Mouse (Mus musculus): ENCODE results near the gene Ech1. TPM values are rescaled to one million over a fixed set of nuclear protein-coding genes. Genes with fewer than 3 reads are reported as not detected.

Ech1 gene
- polyA plus RNA-seq, 2 experiments = 62.4 to 92.5 TPM

DNA sequence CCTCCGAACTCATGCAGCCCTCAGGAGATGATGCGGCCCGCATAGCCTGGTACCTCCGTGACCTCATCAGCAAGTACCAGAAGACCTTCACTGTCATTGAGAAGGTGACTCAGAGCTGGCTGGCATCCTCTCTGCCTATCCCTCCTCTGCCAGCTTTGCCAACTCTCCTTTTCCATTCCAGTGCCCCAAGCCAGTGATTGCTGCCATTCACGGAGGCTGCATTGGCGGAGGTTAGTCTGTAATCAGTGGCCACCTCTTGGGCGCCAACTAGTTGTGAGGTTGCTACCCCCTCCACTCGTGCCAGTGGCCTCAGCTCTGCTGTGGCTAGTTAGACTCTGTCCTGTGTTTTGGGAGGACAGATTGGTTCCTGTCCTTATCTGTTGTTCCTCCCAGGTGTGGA is 4.8 kb downstream of the Ech1 start:
- TF ChIP-seq EP300 (IDR thresholded peaks at IDR 0.05; ENCODE audit: low read depth) (no peak), CTCF (IDR thresholded peaks at IDR 0.05; ENCODE audit: low read depth) (no peak)
- Histone ChIP-seq H3K9me3 (ENCODE audit: control insufficient read depth, low read length) (no peaks in the 10 kb centered on the region), H3K4me3 (ENCODE audit: insufficient read depth in 1 of 2, low read depth in 2 of 2, low read length in 2 of 2) (no peak overlapping the region), H3K4me2 (ENCODE audit: low read depth) (no peak overlapping the region), H3K27ac (no peak overlapping the region), H3K36me3 (replicated peaks; ENCODE audit: control insufficient read depth, insufficient read depth, low read depth) (peaks cover 6% of the 10 kb centered on the region; the same call in 1 of the 2 replicates), H3K9ac (replicated peaks) (no peak overlapping the region), H3K27me3 (ENCODE audit: control insufficient read depth, insufficient read depth, low read length) (no peaks in the 10 kb centered on the region), H3K4me1 (replicated peaks; ENCODE audit: control insufficient read depth in 2 of 2, insufficient read depth in 2 of 2, low read length in 1 of 2) (peaks cover 14 to 24% of the 10 kb centered on the region in 2 experiments)
- no peak for DNase-seq (ENCODE audit: low read depth in 3 of 3, low spot score in 3 of 3)
- ATAC-seq (ENCODE audit: insufficient read depth) = no peak
- whole genome bisulfite sequencing (ENCODE audit: insufficient replicate concordance) = 84% methylated on average over 8 of the region's 8 CpGs

DNA sequence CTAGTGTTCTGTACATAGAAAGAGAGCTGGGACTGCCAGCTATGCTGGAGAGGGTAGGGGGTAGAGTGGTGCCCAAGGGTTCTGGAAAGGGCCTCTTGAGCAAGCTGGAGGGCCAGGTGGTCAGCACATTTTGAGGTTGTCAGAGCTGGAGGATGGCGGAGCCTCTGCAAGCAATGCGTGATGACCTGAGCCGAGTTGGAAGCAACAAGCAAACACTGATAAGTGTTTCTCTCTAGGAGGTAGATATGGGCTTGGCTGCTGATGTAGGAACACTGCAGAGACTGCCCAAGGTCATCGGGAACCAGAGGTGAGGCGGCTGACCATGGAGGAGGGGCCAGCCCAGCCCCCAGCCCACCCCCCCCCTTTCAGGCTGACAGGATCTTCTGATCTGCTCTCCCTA is 6.0 kb downstream of the Ech1 start:
- H3K27me3 ChIP-seq (ENCODE audit: control insufficient read depth, insufficient read depth, low read length) = no peaks in the 10 kb centered on the region
- 62% methylated on average over 5 of the region's 5 CpGs for WGBS (ENCODE audit: insufficient replicate concordance)
- no peaks in the 10 kb centered on the region for H3K9me3 ChIP-seq (ENCODE audit: control insufficient read depth, low read length)
- no peak overlapping the region for H3K4me3 ChIP-seq (ENCODE audit: insufficient read depth in 1 of 2, low read depth in 2 of 2, low read length in 2 of 2)
- H3K36me3 ChIP-seq (replicated peaks; ENCODE audit: control insufficient read depth, insufficient read depth, low read depth) = peaks cover 6% of the 10 kb centered on the region; the same call in 1 of the 2 replicates
- ATAC-seq (ENCODE audit: insufficient read depth) = no peak
- H3K4me1 ChIP-seq (replicated peaks; ENCODE audit: control insufficient read depth in 2 of 2, insufficient read depth in 2 of 2, low read length in 1 of 2) = peaks cover 9 to 17% of the 10 kb centered on the region in 2 experiments
- H3K9ac ChIP-seq (replicated peaks) = no peak overlapping the region
- TF ChIP-seq EP300 (IDR thresholded peaks at IDR 0.05; ENCODE audit: low read depth) (no peak), CTCF (IDR thresholded peaks at IDR 0.05; ENCODE audit: low read depth) (no peak)
- no peak for DNase-seq (ENCODE audit: low read depth in 3 of 3, low spot score in 3 of 3)
- no peak overlapping the region for H3K4me2 ChIP-seq (ENCODE audit: low read depth)
- H3K27ac ChIP-seq = no peak overlapping the region

DNA sequence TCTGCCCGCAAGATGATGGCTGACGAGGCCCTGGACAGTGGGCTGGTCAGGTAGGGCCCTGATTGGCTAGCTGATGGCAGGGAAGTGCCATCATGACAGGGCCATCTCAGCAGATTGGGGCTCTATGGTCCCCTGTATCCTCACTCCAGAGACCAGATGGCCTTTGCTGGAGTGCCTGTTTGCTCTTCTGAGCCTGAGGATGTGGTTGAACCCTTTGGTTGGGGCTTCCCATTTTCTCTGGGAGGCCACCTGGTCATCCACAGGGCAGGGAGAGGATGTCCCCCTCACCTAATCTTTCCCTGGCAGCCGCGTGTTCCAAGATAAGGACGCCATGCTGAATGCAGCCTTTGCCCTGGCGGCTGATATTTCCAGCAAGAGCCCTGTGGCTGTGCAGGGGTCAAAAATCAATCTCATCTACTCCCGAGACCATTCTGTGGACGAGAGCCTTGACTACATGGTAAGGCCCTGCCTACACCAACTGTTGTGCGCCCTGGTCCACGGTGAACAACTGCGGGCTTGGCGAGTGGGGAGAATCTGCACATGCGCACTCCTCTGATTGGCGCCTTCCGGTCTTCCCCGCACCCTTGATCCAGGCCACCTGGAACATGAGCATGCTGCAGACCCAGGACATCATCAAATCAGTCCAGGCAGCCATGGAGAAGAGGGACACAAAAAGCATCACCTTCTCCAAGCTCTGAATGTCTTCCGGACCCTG is 6.6 kb downstream of the Ech1 start:
- H3K27ac ChIP-seq = no peak overlapping the region
- ATAC-seq (ENCODE audit: insufficient read depth) = peak; percentile 36; the same call in 1 of the 2 replicates
- no peak overlapping the region for H3K4me3 ChIP-seq (ENCODE audit: insufficient read depth in 1 of 2, low read depth in 2 of 2, low read length in 2 of 2)
- H3K9ac ChIP-seq (replicated peaks) = no peak overlapping the region
- peaks cover 6% of the 10 kb centered on the region; the same call in 1 of the 2 replicates for H3K36me3 ChIP-seq (replicated peaks; ENCODE audit: control insufficient read depth, insufficient read depth, low read depth)
- WGBS (ENCODE audit: insufficient replicate concordance) = 63% methylated on average over 17 of the region's 17 CpGs
- TF ChIP-seq EP300 (IDR thresholded peaks at IDR 0.05; ENCODE audit: low read depth) = no peak
- no peak for TF ChIP-seq CTCF (IDR thresholded peaks at IDR 0.05; ENCODE audit: low read depth)
- H3K9me3 ChIP-seq (ENCODE audit: control insufficient read depth, low read length) = no peaks in the 10 kb centered on the region
- H3K27me3 ChIP-seq (ENCODE audit: control insufficient read depth, insufficient read depth, low read length) = no peaks in the 10 kb centered on the region
- H3K4me2 ChIP-seq (ENCODE audit: low read depth) = no peak overlapping the region
- H3K4me1 ChIP-seq (replicated peaks; ENCODE audit: control insufficient read depth in 2 of 2, insufficient read depth in 2 of 2, low read length in 1 of 2) = peaks cover 9 to 15% of the 10 kb centered on the region in 2 experiments
- DNase-seq (ENCODE audit: low read depth in 3 of 3, low spot score in 3 of 3) = no peak

DNA sequence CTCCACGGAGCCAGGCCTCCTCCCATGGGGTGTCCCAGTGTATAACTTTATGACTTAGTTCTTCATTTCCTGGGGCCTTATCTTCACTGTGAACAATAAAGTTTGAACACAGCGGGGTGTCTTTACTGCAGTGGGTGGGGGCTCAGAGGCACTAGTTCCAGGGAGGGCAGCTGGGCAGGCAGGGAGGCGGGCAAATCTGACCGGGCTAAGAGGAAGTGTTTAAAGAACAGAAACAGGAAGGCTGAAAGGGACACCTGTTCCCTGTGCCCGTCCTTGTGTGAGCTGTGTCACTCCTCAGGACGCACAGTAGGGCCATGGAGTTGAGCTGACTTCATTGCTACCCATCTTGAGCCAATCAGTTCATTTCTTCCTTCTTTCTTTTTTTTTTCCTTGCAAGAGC is 7.1 kb downstream of the Ech1 start:
- no peak overlapping the region for H3K4me3 ChIP-seq (ENCODE audit: insufficient read depth in 1 of 2, low read depth in 2 of 2, low read length in 2 of 2)
- no peaks in the 10 kb centered on the region for H3K9me3 ChIP-seq (ENCODE audit: control insufficient read depth, low read length)
- H3K4me2 ChIP-seq (ENCODE audit: low read depth) = no peak overlapping the region
- 45% methylated on average over 6 of the region's 6 CpGs for WGBS (ENCODE audit: insufficient replicate concordance)
- peaks cover 6% of the 10 kb centered on the region; the same call in 1 of the 2 replicates for H3K36me3 ChIP-seq (replicated peaks; ENCODE audit: control insufficient read depth, insufficient read depth, low read depth)
- no peak overlapping the region for H3K27ac ChIP-seq
- no peaks in the 10 kb centered on the region for H3K27me3 ChIP-seq (ENCODE audit: control insufficient read depth, insufficient read depth, low read length)
- no peak overlapping the region for H3K9ac ChIP-seq (replicated peaks)
- no peak for DNase-seq (ENCODE audit: low read depth in 3 of 3, low spot score in 3 of 3)
- ATAC-seq (ENCODE audit: insufficient read depth) = no peak
- TF ChIP-seq EP300 (IDR thresholded peaks at IDR 0.05; ENCODE audit: low read depth) = no peak
- no peak for TF ChIP-seq CTCF (IDR thresholded peaks at IDR 0.05; ENCODE audit: low read depth)
- peaks cover 9 to 15% of the 10 kb centered on the region in 2 experiments for H3K4me1 ChIP-seq (replicated peaks; ENCODE audit: control insufficient read depth in 2 of 2, insufficient read depth in 2 of 2, low read length in 1 of 2)

DNA sequence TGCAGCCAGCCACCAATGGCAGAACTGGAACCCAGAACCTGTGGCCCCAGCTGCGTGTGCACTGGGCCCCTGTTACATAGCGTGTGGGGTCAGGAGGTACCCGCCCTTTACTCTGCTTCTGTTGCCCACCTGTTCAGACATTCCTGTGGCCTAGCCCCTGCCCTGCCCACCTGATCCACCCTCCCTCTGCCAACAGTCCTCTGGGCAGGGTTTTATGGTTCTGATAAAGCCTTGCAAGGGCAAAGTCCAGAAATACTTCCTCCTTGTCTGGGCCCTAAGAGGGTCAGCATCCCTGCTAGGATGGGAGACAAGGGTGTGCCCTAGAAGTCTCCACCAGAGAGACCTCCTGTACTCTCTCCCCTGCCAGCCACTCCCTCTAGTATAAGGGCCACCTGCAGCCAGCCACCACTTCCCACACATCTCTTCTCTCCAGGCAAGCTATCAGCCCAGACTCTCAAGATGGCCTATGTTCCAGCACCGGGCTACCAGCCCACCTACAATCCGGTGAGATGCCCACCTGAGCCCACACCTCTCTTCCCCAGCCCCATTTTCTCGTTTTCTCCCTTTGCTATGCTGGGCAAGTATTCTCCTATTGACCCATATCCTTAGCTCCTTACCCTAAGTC is 8.8 kb downstream of the Ech1 start, which contains the start of gene Lgals4:
Gene Lgals4, plus strand, starts transcription at position 132 of the 625 bp plus-strand sequence.
- Histone ChIP-seq H3K4me3 (ENCODE audit: insufficient read depth in 1 of 2, low read depth in 2 of 2, low read length in 2 of 2) (no peak within 1 kb of the TSS), H3K9me3 (ENCODE audit: control insufficient read depth, low read length) (no peaks in the 10 kb centered on the region), H3K4me2 (ENCODE audit: low read depth) (no peak within 1 kb of the TSS), H3K9ac (replicated peaks) (no peak within 1 kb of the TSS), H3K27ac (no peak within 1 kb of the TSS), H3K4me1 (replicated peaks; ENCODE audit: control insufficient read depth in 2 of 2, insufficient read depth in 2 of 2, low read length in 1 of 2) (peaks cover 9 to 16% of the 10 kb centered on the region in 2 experiments), H3K36me3 (replicated peaks; ENCODE audit: control insufficient read depth, insufficient read depth, low read depth) (peaks cover 6% of the 10 kb centered on the region; the same call in 1 of the 2 replicates), H3K27me3 (ENCODE audit: control insufficient read depth, insufficient read depth, low read length) (no peaks in the 10 kb centered on the region)
- no peak for TF ChIP-seq EP300 (IDR thresholded peaks at IDR 0.05; ENCODE audit: low read depth)
- no peak for TF ChIP-seq CTCF (IDR thresholded peaks at IDR 0.05; ENCODE audit: low read depth)
- DNase-seq (ENCODE audit: low read depth in 3 of 3, low spot score in 3 of 3) = no peak
- whole genome bisulfite sequencing (ENCODE audit: insufficient replicate concordance) = 68% methylated on average over 6 of the region's 6 CpGs
- no peak for ATAC-seq (ENCODE audit: insufficient read depth)
